Mouse (Mus musculus): ENCODE results near the gene P2ry2.
A peak's percentile ranks its signal among the peaks of the same experiment; 100 is the strongest.

The P2ry2 gene

GRCm38 (mm10) chr7:101027623-101028443 lies 15.2 kb upstream of the P2ry2 start:
- peak; percentile 60 for DNase-seq (ENCODE audit: low read depth, low spot score)

- no peak for DNase-seq (ENCODE audit: low read depth, low spot score)
Measured at GRCm38 (mm10) chr7:101026836-101027235, 14.2 kb upstream of the P2ry2 start.

GRCm38 (mm10) chr7:101017492-101017891 lies 4.8 kb upstream of the P2ry2 start:
- no peak for DNase-seq (ENCODE audit: low read depth, low spot score)

- DNase-seq (ENCODE audit: low read depth, low spot score): no peak
Measured at GRCm38 (mm10) chr7:101017021-101017461, 4.4 kb upstream of the P2ry2 start.

GRCm38 (mm10) chr7:101014985-101015384 lies 2.3 kb upstream of the P2ry2 start:
- no peak for DNase-seq (ENCODE audit: low read depth, low spot score)

GRCm38 (mm10) chr7:101014041-101014440 lies 1.4 kb upstream of the P2ry2 start:
- DNase-seq (ENCODE audit: low read depth, low spot score): no peak

- DNase-seq (ENCODE audit: low read depth, low spot score): peak; percentile 63
Measured at GRCm38 (mm10) chr7:101011681-101012367, 842 bp downstream of the P2ry2 start.

- DNase-seq (ENCODE audit: low read depth, low spot score): no peak
Measured at GRCm38 (mm10) chr7:101010741-101011140, 1.9 kb downstream of the P2ry2 start.

GRCm38 (mm10) chr7:101006201-101006600 lies 6.5 kb downstream of the P2ry2 start:
- DNase-seq (ENCODE audit: low read depth, low spot score): no peak

- no peak for DNase-seq (ENCODE audit: low read depth, low spot score)
Measured at GRCm38 (mm10) chr7:101005119-101005518, 7.5 kb downstream of the P2ry2 start.

- DNase-seq (ENCODE audit: low read depth, low spot score): no peak
Measured at GRCm38 (mm10) chr7:101003442-101004326, 9.0 kb downstream of the P2ry2 start.

GRCm38 (mm10) chr7:101002274-101002673 lies 10.4 kb downstream of the P2ry2 start:
- DNase-seq (ENCODE audit: low read depth, low spot score): no peak

- DNase-seq (ENCODE audit: low read depth, low spot score): no peak
Measured at GRCm38 (mm10) chr7:100999623-101000022, 13.0 kb downstream of the P2ry2 start.

- DNase-seq (ENCODE audit: low read depth, low spot score): no peak
Measured at GRCm38 (mm10) chr7:100998578-100998960, 14.1 kb downstream of the P2ry2 start.

GRCm38 (mm10) chr7:100997951-100998577 lies 14.6 kb downstream of the P2ry2 start:
- no peak for DNase-seq (ENCODE audit: low read depth, low spot score)

GRCm38 (mm10) chr7:100997215-100997614 lies 15.5 kb downstream of the P2ry2 start:
- DNase-seq (ENCODE audit: low read depth, low spot score): no peak

- no peak for DNase-seq (ENCODE audit: low read depth, low spot score)
Measured at GRCm38 (mm10) chr7:100995951-100996350, 16.7 kb downstream of the P2ry2 start.

GRCm38 (mm10) chr7:100995260-100995864 lies 17.3 kb downstream of the P2ry2 start:
- no peak for DNase-seq (ENCODE audit: low read depth, low spot score)

GRCm38 (mm10) chr7:100993166-100993565 lies 19.5 kb downstream of the P2ry2 start:
- no peak for DNase-seq (ENCODE audit: low read depth, low spot score)

- DNase-seq (ENCODE audit: low read depth, low spot score): peak; percentile 26
Measured at GRCm38 (mm10) chr7:100991972-100992371, 20.7 kb downstream of the P2ry2 start.
